Mouse (Mus musculus): Measurements from ENCODE around the gene Ildr2.

GRCm38 (mm10) chr1:166281836-166282235 is 27.9 kb downstream of the Ildr2 start:
- TF ChIP-seq POLR2A (IDR thresholded peaks at IDR 0.05; ENCODE audit: borderline replicate concordance, insufficient read depth, low read length), result no peak
- no peak for TF ChIP-seq CTCF (IDR thresholded peaks at IDR 0.05; ENCODE audit: borderline replicate concordance, insufficient read depth, low read depth, low read length)
